Mouse (Mus musculus) adrenal gland, postnatal 10 days (tissue): ENCODE data around the gene Gm49486. TPM values are rescaled to one million over a fixed set of nuclear protein-coding genes. Genes with fewer than 3 reads are reported as not detected.

Source experiments
- total RNA-seq, 2 experiments: library from RNA; stranded (reverse); gene quantifications; 2 replicates each; pipeline ENCODE4 v1.2.3; 2021

Gm49486 gene
- total RNA-seq, 2 experiments from 2014 or later: 0.24 to 0.45 TPM

Other genes with a start within 250 kb of the Gm49486 start
- gene H1f0, start 200.9 kb upstream of the Gm49486 start, total RNA-seq: 100 to 1,000 TPM; 195 to 222 TPM
- under 1 TPM; 0.30 to 0.48 TPM for gene Galr3, start 187.5 kb upstream of the Gm49486 start, total RNA-seq
- 10 to 100 TPM; 19.2 to 21.4 TPM for gene Ankrd54, start 166.5 kb upstream of the Gm49486 start, total RNA-seq
- 100 to 1,000 TPM; 172 to 182 TPM for gene Eif3l, start 154.2 kb upstream of the Gm49486 start, total RNA-seq
- gene Micall1, start 120.5 kb upstream of the Gm49486 start, total RNA-seq: 10 to 100 TPM; 29.0 to 33.4 TPM
- gene Polr2f, start 88.4 kb upstream of the Gm49486 start, total RNA-seq: 100 to 1,000 TPM; 145 TPM
- 1 to 10 TPM; 3.5 to 3.7 TPM for gene 1700088E04Rik, start 88.1 kb upstream of the Gm49486 start, total RNA-seq
- gene Sox10, start 64.2 kb upstream of the Gm49486 start, total RNA-seq: 1 to 10 TPM; 4.7 to 5.3 TPM
- 10 to 100 TPM; 18.9 to 28.4 TPM for gene Pick1, start 218 bp upstream of the Gm49486 start, total RNA-seq
- under 1 TPM in 1 of 2 experiments, not detected in 1; 0.15 TPM for gene Slc16a8, start 25.4 kb downstream of the Gm49486 start, total RNA-seq
- gene Baiap2l2, start 56.1 kb downstream of the Gm49486 start, total RNA-seq: under 1 TPM; 0.85 to 0.99 TPM
- 10 to 100 TPM; 27.0 to 27.5 TPM for gene Pla2g6, start 99.0 kb downstream of the Gm49486 start, total RNA-seq
- gene Maff, start 117.2 kb downstream of the Gm49486 start, total RNA-seq: 10 to 100 TPM in 1 of 2 experiments, 1 to 10 TPM in 1; 3.6 to 10.8 TPM
- gene Tmem184b, start 174.2 kb downstream of the Gm49486 start, total RNA-seq: 10 to 100 TPM; 51.4 to 56.6 TPM
- 10 to 100 TPM; 65.7 to 77.7 TPM for gene Csnk1e, start 226.2 kb downstream of the Gm49486 start, total RNA-seq